ENCODE assay signal across 8 mouse cellular contexts in the genomic region with DNA sequence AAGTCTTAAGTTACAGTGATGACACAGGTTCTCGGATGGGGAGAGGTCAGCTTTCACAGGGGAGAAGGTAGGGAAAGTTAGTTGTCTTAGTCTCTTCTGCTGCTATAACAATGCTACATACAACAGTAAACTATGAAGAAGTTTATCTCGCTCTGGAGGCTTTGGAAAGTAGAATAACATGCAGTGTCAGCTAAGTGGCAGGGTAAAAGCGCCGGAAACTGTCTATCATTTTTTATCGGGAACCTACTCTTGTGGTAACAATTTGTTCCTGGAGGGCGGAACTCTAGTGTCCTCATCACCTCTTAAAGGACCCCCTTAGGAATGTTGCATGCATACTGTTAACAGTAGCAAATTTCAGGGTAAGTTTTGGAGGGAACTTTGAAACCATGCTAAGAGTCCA. TPM values are rescaled to one million over a fixed set of nuclear protein-coding genes. Genes with fewer than 3 reads are reported as not detected.
DNase-seq lines count a peak whose midpoint lies in the region; ATAC-seq and TF ChIP-seq lines count a peak whose summit lies in the region.

No protein-coding gene starts in this region.

- H3K4me1 ChIP-seq in neural tube, embryonic 11.5 days (ENCODE audit: control insufficient read depth, insufficient read depth, low read length) = peaks cover 7% of the 10 kb centered on the region
- peaks cover 17 to 23% of the 10 kb centered on the region in 2 experiments for H3K4me1 ChIP-seq in liver, embryonic 14.5 days (replicated peaks; ENCODE audit: control insufficient read depth in 2 of 2, insufficient read depth in 2 of 2, low read length in 1 of 2)

- no peak overlapping the region for H3K9ac ChIP-seq in neural tube, embryonic 11.5 days (ENCODE audit: low read length)
- H3K9ac ChIP-seq in liver, embryonic 14.5 days (replicated peaks) = no peak overlapping the region

- H3K27me3 ChIP-seq in neural tube, embryonic 11.5 days (ENCODE audit: control insufficient read depth, insufficient read depth, low read length) = no peaks in the 10 kb centered on the region
- H3K27me3 ChIP-seq in liver, embryonic 14.5 days (ENCODE audit: control insufficient read depth, insufficient read depth, low read length) = no peaks in the 10 kb centered on the region

- H3K4me2 ChIP-seq in neural tube, embryonic 11.5 days (ENCODE audit: low read depth) = peak overlapping the region; percentile 72; the same call in 1 of the 2 replicates
- H3K4me2 ChIP-seq in liver, embryonic 14.5 days (ENCODE audit: low read depth) = peak overlapping the region; percentile 95

- intact Hi-C loops in gastrocnemius, adult 2 months (cut with DNase I) = no loop called here
- intact Hi-C loops in left cerebral cortex, postnatal 10 days (cut with DNase I) = no loop called here

- peak overlapping the region; percentile 98 for H3K4me3 ChIP-seq in gastrocnemius, adult 2 months
- H3K4me3 ChIP-seq in neural tube, embryonic 11.5 days (ENCODE audit: low read depth, low read length) = peak overlapping the region; percentile 86; the same call in 1 of the 2 replicates
- peak overlapping the region; percentile 80 to 88 for H3K4me3 ChIP-seq in liver, embryonic 14.5 days (ENCODE audit: insufficient read depth in 1 of 2, low read depth in 2 of 2, low read length in 2 of 2)

- no peaks in the 10 kb centered on the region for H3K36me3 ChIP-seq in neural tube, embryonic 11.5 days (ENCODE audit: control insufficient read depth, insufficient read depth, low read length)
- H3K36me3 ChIP-seq in liver, embryonic 14.5 days (replicated peaks; ENCODE audit: control insufficient read depth, insufficient read depth, low read depth) = no peaks in the 10 kb centered on the region

- no peak for TF ChIP-seq EP300 in liver, embryonic 14.5 days (IDR thresholded peaks at IDR 0.05; ENCODE audit: low read depth)

- peak overlapping the region; percentile 99 for H3K27ac ChIP-seq in gastrocnemius, adult 2 months
- H3K27ac ChIP-seq in neural tube, embryonic 11.5 days (ENCODE audit: low read depth, low read length) = no peak overlapping the region
- no peak overlapping the region for H3K27ac ChIP-seq in liver, embryonic 14.5 days

- ATAC-seq in neural tube, embryonic 11.5 days (ENCODE audit: insufficient read depth, low FRiP score, low TSS enrichment) = no peak
- no peak for ATAC-seq in liver, embryonic 14.5 days (ENCODE audit: insufficient read depth)

- H3K9me3 ChIP-seq in neural tube, embryonic 11.5 days (ENCODE audit: control insufficient read depth, low read length) = no peaks in the 10 kb centered on the region
- no peaks in the 10 kb centered on the region for H3K9me3 ChIP-seq in liver, embryonic 14.5 days (ENCODE audit: control insufficient read depth, low read length)

- DNase-seq in gastrocnemius, adult 2 months = no peak
- DNase-seq in gastrocnemius, adult 18-20 months (ENCODE audit: low spot score) = no peak
- DNase-seq in neural tube, embryonic 11.5 days (ENCODE audit: low spot score) = no peak
- no peak for DNase-seq in neural tube, embryonic 10.5 days (ENCODE audit: extremely low spot score, low spot score)
- no peak for DNase-seq in liver, embryonic 14.5 days (ENCODE audit: low read depth in 3 of 3, low spot score in 3 of 3)
- DNase-seq in left cerebral cortex, adult 18-20 months (ENCODE audit: low spot score in 2 of 2) = no peak
- DNase-seq in left cerebral cortex, postnatal 10 days (ENCODE audit: extremely low spot score in 1 of 2, low spot score in 2 of 2) = no peak
- no peak for DNase-seq in kidney, postnatal 14 days

- TF ChIP-seq CTCF in gastrocnemius, adult 2 months (IDR thresholded peaks at IDR 0.05) = no peak
- TF ChIP-seq CTCF in liver, embryonic 14.5 days (IDR thresholded peaks at IDR 0.05; ENCODE audit: low read depth) = no peak

- 88% methylated on average over 6 of the region's 6 CpGs for WGBS in neural tube, embryonic 11.5 days
- WGBS in liver, embryonic 14.5 days (ENCODE audit: insufficient replicate concordance) = 61% methylated on average over 6 of the region's 6 CpGs

RNA-seq across cellular contexts. Expression of gene Fbxl17, which starts 1.3 kb away (rescaled TPM):
- total RNA-seq in gastrocnemius, adult 2 months (2021) = 10 to 100 TPM; 46.3 to 49.5 TPM
- 10 to 100 TPM; 47.4 to 47.8 TPM for total RNA-seq in gastrocnemius, adult 18-20 months (2021)
- polyA plus RNA-seq in neural tube, embryonic 11.5 days (2014; fragmentation: Nextera tagmentation; extraction: Ambion mirVana) = 7.8 and 8.8 TPM in 2 replicates
- polyA plus RNA-seq in liver, embryonic 14.5 days (2012; rRNA removed) = 1.7 and 1.9 TPM in 2 replicates
- 1.9 and 2.6 TPM in 2 replicates for polyA plus RNA-seq in liver, embryonic 14.5 days (2014; fragmentation: Nextera tagmentation; extraction: Ambion mirVana)
- 10 to 100 TPM; 58.2 to 62.9 TPM for total RNA-seq in left cerebral cortex, adult 18-20 months (2021)
- 10 to 100 TPM; 72.5 to 75.7 TPM for total RNA-seq in left cerebral cortex, postnatal 10 days (2021)
